Mouse (Mus musculus) stomach, postnatal 0 days (tissue): ENCODE measurements around the gene Cdx2.

Source experiments
- CTCF ChIP-seq: IDR thresholded peaks from 2 replicates; pipeline ENCODE4 v1.5.1; 2016; ENCODE audit warnings: antibody characterized with exemption, low read depth, mild to moderate bottlenecking, moderate library complexity
- EP300 ChIP-seq: optimal IDR thresholded peaks from 2 replicates; pipeline ENCODE3; 2016; ENCODE audit warnings: antibody characterized with exemption

- TF ChIP-seq CTCF (no peak), EP300 (no peak)
These were observed 2.6 kb downstream of the Cdx2 start for GRCm38 (mm10) chr5:147304276-147305155.
